Mouse (Mus musculus) heart, adult 2 months (tissue): Measurements from ENCODE around the gene Zfp764.

Experiments used
- CTCF ChIP-seq: fragments of 200-600 bp; IDR thresholded peaks from 2 replicates; pipeline ENCODE4 v1.8.1; 2022; ENCODE audit warnings: antibody characterized with exemption, mild to moderate bottlenecking, moderate library complexity
- EP300 ChIP-seq: fragments of 200-500 bp; IDR thresholded peaks from 2 replicates; pipeline ENCODE4 v1.6.1; 2011; ENCODE audit warnings: low read depth, low read length, control low read depth; ENCODE audit not compliant: insufficient read depth

- TF ChIP-seq CTCF: no peak
- no peak for TF ChIP-seq EP300
Observed at GRCm38 (mm10) chr7:127355796-127356195, 50.8 kb downstream of the Zfp764 start.
